Mouse (Mus musculus): ENCODE results near the gene Phkg1.
"Not testable (repeated sequence)": the region's sequence is repeated elsewhere in the genome, so short reads cannot be mapped to it uniquely, and the experiment has no call there.

Gene Phkg1

GRCm38 (mm10) chr5:129907775-129908174 lies 9.4 kb upstream of the Phkg1 start:
- no peak for DNase-seq (ENCODE audit: low spot score)

- peak; percentile 83 for DNase-seq (ENCODE audit: low spot score)
Observed at GRCm38 (mm10) chr5:129895198-129896088, 2.9 kb downstream of the Phkg1 start, which contains the start of gene Zbed5. Zbed5 (plus strand) TSS chr5:129895723.

GRCm38 (mm10) chr5:129890390-129890789 lies 8.0 kb downstream of the Phkg1 start:
- not testable (repeated sequence) for DNase-seq (ENCODE audit: low spot score)

GRCm38 (mm10) chr5:129886911-129887636 lies 11.3 kb downstream of the Phkg1 start, which contains the start of gene Chchd2:
Chchd2 (minus strand) TSS chr5:129887470.
- peak; percentile 86 for DNase-seq (ENCODE audit: low spot score)

- no peak for DNase-seq (ENCODE audit: low spot score)
Observed at GRCm38 (mm10) chr5:129886271-129886670, 12.1 kb downstream of the Phkg1 start.

- no peak for DNase-seq (ENCODE audit: low spot score)
Observed at GRCm38 (mm10) chr5:129879888-129880287, 18.5 kb downstream of the Phkg1 start.

GRCm38 (mm10) chr5:129878946-129879345 lies 19.4 kb downstream of the Phkg1 start:
- peak; percentile 72 for DNase-seq (ENCODE audit: low spot score)

GRCm38 (mm10) chr5:129877731-129878455 lies 20.5 kb downstream of the Phkg1 start:
- no peak for DNase-seq (ENCODE audit: low spot score)

- no peak for DNase-seq (ENCODE audit: low spot score)
Observed at GRCm38 (mm10) chr5:129875098-129875497, 23.3 kb downstream of the Phkg1 start.

- DNase-seq (ENCODE audit: low spot score) = no peak
Observed at GRCm38 (mm10) chr5:129873942-129874341, 24.4 kb downstream of the Phkg1 start.

- no peak for DNase-seq (ENCODE audit: low spot score)
Observed at GRCm38 (mm10) chr5:129871238-129871637, 27.1 kb downstream of the Phkg1 start.

GRCm38 (mm10) chr5:129869238-129869995 lies 28.9 kb downstream of the Phkg1 start:
- no peak for DNase-seq (ENCODE audit: low spot score)

GRCm38 (mm10) chr5:129865841-129866240 lies 32.5 kb downstream of the Phkg1 start:
- no peak for DNase-seq (ENCODE audit: low spot score)

- DNase-seq (ENCODE audit: low spot score) = peak; percentile 54
Observed at GRCm38 (mm10) chr5:129864467-129864866, 33.9 kb downstream of the Phkg1 start.

- DNase-seq (ENCODE audit: low spot score) = no peak
Observed at GRCm38 (mm10) chr5:129862325-129862724, 36.0 kb downstream of the Phkg1 start.

GRCm38 (mm10) chr5:129856414-129856813 lies 41.9 kb downstream of the Phkg1 start:
- no peak for DNase-seq (ENCODE audit: low spot score)

- DNase-seq (ENCODE audit: low spot score) = no peak
Observed at GRCm38 (mm10) chr5:129855163-129855562, 43.2 kb downstream of the Phkg1 start.

GRCm38 (mm10) chr5:129847558-129847820 lies 50.9 kb downstream of the Phkg1 start:
- DNase-seq (ENCODE audit: low spot score) = no peak

- DNase-seq (ENCODE audit: low spot score) = peak; percentile 96
Observed at GRCm38 (mm10) chr5:129846752-129847557, 51.4 kb downstream of the Phkg1 start, which contains the start of gene Sumf2. Sumf2 (plus strand) TSS chr5:129846986.

- DNase-seq (ENCODE audit: low spot score) = no peak
Observed at GRCm38 (mm10) chr5:129844848-129845247, 53.5 kb downstream of the Phkg1 start.

All from ovary, postnatal 36 days (tissue).